Mouse (Mus musculus): ENCODE data around the gene Taf12. TPM values are rescaled to one million over a fixed set of nuclear protein-coding genes. Genes with fewer than 3 reads are reported as not detected.

Taf12 gene
- polyA plus RNA-seq, 1 experiment, result 38.5 TPM

DNA sequence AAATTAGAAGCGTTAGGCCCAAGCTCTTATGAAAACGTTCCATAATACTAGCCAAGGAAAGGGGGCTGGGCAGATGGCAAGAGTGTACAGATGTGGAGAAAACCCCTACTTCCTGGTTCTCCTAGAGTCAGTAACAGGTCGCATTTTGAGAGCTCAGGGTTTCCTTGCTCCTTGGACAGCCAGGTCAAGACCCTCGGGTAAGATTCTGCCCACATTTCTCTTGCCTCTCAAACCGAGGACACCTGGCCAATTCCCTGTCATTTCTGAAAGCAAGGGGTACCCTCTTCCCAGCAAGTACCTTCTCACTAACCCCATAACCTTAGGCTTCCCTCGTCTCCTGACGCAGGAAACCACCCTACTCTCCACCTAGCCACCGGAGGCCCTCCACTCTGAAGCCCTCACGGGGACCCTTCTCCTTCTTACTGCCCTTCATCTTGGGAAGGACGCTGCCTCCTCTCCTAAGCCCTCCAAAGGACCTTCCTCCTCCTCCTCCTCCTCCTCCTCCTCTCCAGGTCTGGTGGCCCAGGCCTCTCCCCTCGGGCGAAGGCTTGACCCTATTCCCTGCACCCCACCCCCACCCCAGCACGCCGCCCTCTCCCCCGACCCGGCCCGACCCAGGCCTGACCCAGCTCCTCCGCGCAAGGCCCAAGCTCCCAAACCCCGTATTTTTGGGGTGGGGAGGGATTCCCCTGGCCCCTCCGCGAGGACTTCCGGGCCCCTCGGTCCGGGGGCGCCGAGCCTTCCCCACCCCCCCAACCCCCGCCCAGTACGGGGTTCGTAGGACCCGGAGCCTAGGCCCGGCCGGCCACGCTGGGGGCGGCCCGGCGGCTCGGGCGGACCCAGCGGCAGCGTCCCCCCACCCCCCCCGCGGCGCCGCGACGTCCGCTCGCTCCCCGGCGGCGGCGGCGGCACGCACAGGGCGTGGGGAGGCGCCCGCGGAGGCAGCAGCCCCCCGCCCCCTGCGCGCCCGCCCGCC, 13.5 kb upstream of the Taf12 start:
- H3K27me3 ChIP-seq (ENCODE audit: control insufficient read depth, insufficient read depth, low read length), result no peaks in the 10 kb centered on the region
- peak overlapping the region; percentile 97 for H3K4me3 ChIP-seq (ENCODE audit: control insufficient read depth, low read depth, low read length)
- no peak; the same call in none of the 2 replicates for TF ChIP-seq POLR2A (IDR thresholded peaks at IDR 0.05; ENCODE audit: control insufficient read depth, low read depth, low read length)
- H3K27ac ChIP-seq (ENCODE audit: control insufficient read depth, insufficient read depth, low read depth, low read length), result peak overlapping the region; percentile 94
- H3K36me3 ChIP-seq (ENCODE audit: control insufficient read depth, insufficient read depth, low read length), result no peaks in the 10 kb centered on the region
- peaks cover 8% of the 10 kb centered on the region for H3K4me1 ChIP-seq (ENCODE audit: control insufficient read depth, insufficient read depth, low read length)

DNA sequence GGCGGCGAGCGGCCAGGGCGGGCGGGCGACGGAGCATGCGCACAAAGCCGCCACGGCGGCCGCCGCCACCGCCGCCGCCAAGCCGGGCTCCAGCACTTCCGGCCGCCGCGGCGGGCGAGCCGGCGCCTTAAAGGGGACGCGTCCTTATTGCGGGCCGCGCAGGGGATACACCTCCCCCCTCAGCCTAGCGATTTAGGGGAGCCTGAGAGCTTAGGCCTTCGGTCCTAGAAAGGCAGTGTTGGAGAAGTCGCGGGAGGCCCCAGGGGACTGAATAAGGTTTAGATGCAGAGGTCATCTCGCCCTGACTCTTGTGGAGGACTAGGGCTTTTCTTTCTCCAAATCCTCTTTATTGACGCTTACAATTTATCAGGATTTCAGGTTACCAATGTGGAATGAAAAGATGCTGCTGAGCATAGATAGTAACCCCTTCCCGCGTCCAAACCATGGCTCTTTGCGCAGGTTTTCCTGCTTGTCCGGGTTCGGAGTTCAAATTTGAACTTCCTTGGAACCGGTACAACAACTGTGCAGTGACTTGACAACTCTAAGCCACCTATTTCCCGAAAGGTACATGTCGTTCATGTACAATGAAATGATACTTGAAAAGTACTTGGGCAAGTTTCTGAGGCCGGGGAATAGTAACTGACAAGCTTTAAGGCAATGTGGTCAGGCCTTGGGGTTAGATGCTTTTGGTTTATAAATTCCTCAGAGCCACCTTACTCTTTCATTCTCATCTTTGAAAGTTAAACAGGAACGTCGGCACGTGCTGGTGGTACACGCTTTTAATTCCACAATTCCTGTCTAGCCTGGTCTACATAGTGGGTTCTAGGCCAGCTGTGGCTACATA, 12.4 kb upstream of the Taf12 start, which contains the start of gene Gmeb1:
TSS of gene Gmeb1 (minus strand) at position 89 of the 844 bp plus-strand sequence.
- Histone ChIP-seq H3K36me3 (ENCODE audit: control insufficient read depth, insufficient read depth, low read length) (no peaks in the 10 kb centered on the region), H3K27me3 (ENCODE audit: control insufficient read depth, insufficient read depth, low read length) (no peaks in the 10 kb centered on the region)

GRCm38 (mm10) chr4:132262358-132262616, 11.9 kb upstream of the Taf12 start:
- H3K4me1 ChIP-seq (ENCODE audit: control insufficient read depth, insufficient read depth, low read length), result peaks cover 8% of the 10 kb centered on the region
- H3K27ac ChIP-seq (ENCODE audit: control insufficient read depth, insufficient read depth, low read depth, low read length), result peak overlapping the region; percentile 94
- H3K4me3 ChIP-seq (ENCODE audit: control insufficient read depth, low read depth, low read length), result peak overlapping the region; percentile 91
- no peaks in the 10 kb centered on the region for H3K27me3 ChIP-seq (ENCODE audit: control insufficient read depth, insufficient read depth, low read length)
- no peaks in the 10 kb centered on the region for H3K36me3 ChIP-seq (ENCODE audit: control insufficient read depth, insufficient read depth, low read length)
- no peak for TF ChIP-seq POLR2A (IDR thresholded peaks at IDR 0.05; ENCODE audit: control insufficient read depth, low read depth, low read length)
- TF ChIP-seq CTCF (IDR thresholded peaks at IDR 0.05; ENCODE audit: control insufficient read depth, insufficient read depth, insufficient replicate concordance, low read depth, low read length), result no peak

More for the DNA sequence above, 12.4 kb upstream of the Taf12 start, which contains the start of gene Gmeb1:
- peaks cover 8% of the 10 kb centered on the region for H3K4me1 ChIP-seq (ENCODE audit: control insufficient read depth, insufficient read depth, low read length)
- no peak for TF ChIP-seq CTCF (IDR thresholded peaks at IDR 0.05; ENCODE audit: control insufficient read depth, insufficient read depth, insufficient replicate concordance, low read depth, low read length)
- TF ChIP-seq POLR2A (IDR thresholded peaks at IDR 0.05; ENCODE audit: control insufficient read depth, low read depth, low read length), result no peak; the same call in 1 of the 2 replicates
- peak within 1 kb of the TSS; percentile 97 for H3K4me3 ChIP-seq (ENCODE audit: control insufficient read depth, low read depth, low read length)
- H3K27ac ChIP-seq (ENCODE audit: control insufficient read depth, insufficient read depth, low read depth, low read length), result peak within 1 kb of the TSS; percentile 94

GRCm38 (mm10) chr4:132263313-132263712, 10.9 kb upstream of the Taf12 start:
- no peaks in the 10 kb centered on the region for H3K36me3 ChIP-seq (ENCODE audit: control insufficient read depth, insufficient read depth, low read length)
- H3K27ac ChIP-seq (ENCODE audit: control insufficient read depth, insufficient read depth, low read depth, low read length), result no peak overlapping the region
- H3K4me1 ChIP-seq (ENCODE audit: control insufficient read depth, insufficient read depth, low read length), result peaks cover 8% of the 10 kb centered on the region
- TF ChIP-seq CTCF (IDR thresholded peaks at IDR 0.05; ENCODE audit: control insufficient read depth, insufficient read depth, insufficient replicate concordance, low read depth, low read length) (no peak), POLR2A (IDR thresholded peaks at IDR 0.05; ENCODE audit: control insufficient read depth, low read depth, low read length) (no peak)
- no peaks in the 10 kb centered on the region for H3K27me3 ChIP-seq (ENCODE audit: control insufficient read depth, insufficient read depth, low read length)
- H3K4me3 ChIP-seq (ENCODE audit: control insufficient read depth, low read depth, low read length), result no peak overlapping the region

- H3K4me1 ChIP-seq (ENCODE audit: control insufficient read depth, insufficient read depth, low read length), result peaks cover 6% of the 10 kb centered on the region
- H3K27ac ChIP-seq (ENCODE audit: control insufficient read depth, insufficient read depth, low read depth, low read length), result peak overlapping the region; percentile 76
- H3K36me3 ChIP-seq (ENCODE audit: control insufficient read depth, insufficient read depth, low read length), result no peaks in the 10 kb centered on the region
- peak overlapping the region; percentile 58 for H3K4me3 ChIP-seq (ENCODE audit: control insufficient read depth, low read depth, low read length)
- no peak for TF ChIP-seq POLR2A (IDR thresholded peaks at IDR 0.05; ENCODE audit: control insufficient read depth, low read depth, low read length)
- TF ChIP-seq CTCF (IDR thresholded peaks at IDR 0.05; ENCODE audit: control insufficient read depth, insufficient read depth, insufficient replicate concordance, low read depth, low read length), result no peak
- H3K27me3 ChIP-seq (ENCODE audit: control insufficient read depth, insufficient read depth, low read length), result no peaks in the 10 kb centered on the region
Measured at GRCm38 (mm10) chr4:132266835-132267349, 7.3 kb upstream of the Taf12 start.

DNA sequence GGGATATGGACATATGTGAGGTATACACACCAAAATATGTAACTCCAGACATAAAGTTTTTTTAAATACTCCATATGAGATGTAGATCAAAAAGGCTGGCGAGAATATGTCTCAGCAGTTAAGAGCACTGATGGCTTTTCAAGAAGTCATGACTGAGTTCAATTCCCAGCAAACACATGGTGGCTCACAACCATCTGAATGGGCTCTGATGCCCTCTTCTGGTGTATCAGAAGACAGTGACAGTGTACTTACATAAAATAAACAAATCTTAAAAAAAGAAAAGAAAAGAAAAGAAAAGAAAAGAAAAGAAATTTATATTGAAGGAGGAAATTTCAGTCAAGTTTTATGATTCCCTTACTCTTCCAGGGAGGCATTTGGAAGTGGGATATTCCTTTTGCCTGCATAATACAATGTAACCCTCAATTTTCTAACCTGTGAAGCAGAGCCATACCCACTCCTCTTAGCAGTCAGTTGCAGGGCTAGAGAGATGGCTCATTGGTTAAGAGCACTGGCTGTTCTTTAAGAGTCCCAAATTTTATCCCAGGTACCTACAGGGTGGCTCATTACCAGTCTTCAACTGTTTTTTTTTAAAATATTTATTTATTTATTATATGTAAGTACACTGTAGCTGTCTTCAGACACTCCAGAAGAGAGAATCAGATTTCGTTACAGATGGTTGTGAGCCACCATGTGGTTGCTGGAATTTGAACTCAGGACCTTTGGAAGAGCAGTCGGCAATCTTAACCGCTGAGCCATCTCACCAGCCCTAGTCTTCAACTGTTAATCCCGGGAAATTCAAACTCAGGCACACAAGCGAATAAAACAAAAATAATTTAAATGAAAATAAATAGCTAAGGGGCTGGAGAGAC, 5.1 kb upstream of the Taf12 start:
- TF ChIP-seq POLR2A (IDR thresholded peaks at IDR 0.05; ENCODE audit: control insufficient read depth, low read depth, low read length) (no peak), CTCF (IDR thresholded peaks at IDR 0.05; ENCODE audit: control insufficient read depth, insufficient read depth, insufficient replicate concordance, low read depth, low read length) (no peak)
- Histone ChIP-seq H3K36me3 (ENCODE audit: control insufficient read depth, insufficient read depth, low read length) (no peaks in the 10 kb centered on the region), H3K27me3 (ENCODE audit: control insufficient read depth, insufficient read depth, low read length) (no peaks in the 10 kb centered on the region), H3K4me1 (ENCODE audit: control insufficient read depth, insufficient read depth, low read length) (peaks cover 3% of the 10 kb centered on the region), H3K4me3 (ENCODE audit: control insufficient read depth, low read depth, low read length) (no peak overlapping the region; the same call in 1 of the 2 replicates), H3K27ac (ENCODE audit: control insufficient read depth, insufficient read depth, low read depth, low read length) (no peak overlapping the region)
